Mouse (Mus musculus) lung, adult 2 months (tissue): ENCODE results near the gene Zfp983. TPM values are rescaled to one million over a fixed set of nuclear protein-coding genes. Genes with fewer than 3 reads are reported as not detected.
A peak's percentile ranks its signal among the peaks of the same experiment; 100 is the strongest.
"Not testable (repeated sequence)": the region's sequence is repeated elsewhere in the genome, so short reads cannot be mapped to it uniquely, and the experiment has no call there.

Source experiments
- DNase-seq: peaks from one replicate; pipeline ENCODE4 v3.0.0; 2022
- H3K4me1 ChIP-seq: fragments of 200-500 bp; 2 replicates; pipeline ENCODE4 v1.6.1; 2011; ENCODE audit warnings: low read length; ENCODE audit not compliant: control insufficient read depth, insufficient read depth
- H3K4me3 ChIP-seq: fragments of 200-500 bp; replicated peaks from 2 replicates; pipeline ENCODE3; 2011; ENCODE audit warnings: low read depth, mild to moderate bottlenecking, control low read depth, low read length; ENCODE audit errors: extremely low read depth
- CTCF ChIP-seq: fragments of 200-500 bp; IDR thresholded peaks from 2 replicates; pipeline ENCODE4 v1.5.1; 2011; ENCODE audit warnings: mild to moderate bottlenecking, low read length, control low read depth; ENCODE audit not compliant: insufficient read depth
- POLR2A ChIP-seq: fragments of 200-500 bp; IDR thresholded peaks from 2 replicates; pipeline ENCODE4 v1.6.1; 2011; ENCODE audit warnings: low read depth, mild to moderate bottlenecking, control low read depth, low read length, borderline replicate concordance; ENCODE audit errors: extremely low read depth
- WGBS: fragments of 180-500 bp; shearing (Covaris S2); methylation state at CpG from one replicate; pipeline ENCODE4 v1.1.7; 2018; 5-methylcytosine and 5-hydroxymethylcytosine counted together
- polyA plus RNA-seq: library from polyadenylated mRNA; depleted of rRNA; stranded (reverse); fragments of >200 nt; gene quantifications from 2 replicates; pipeline ENCODE4 v1.2.3, GENCODE M21; 2012; rRNA removed

The Zfp983 gene
- 0.40 and 0.64 TPM in 2 replicates for polyA plus RNA-seq

DNA sequence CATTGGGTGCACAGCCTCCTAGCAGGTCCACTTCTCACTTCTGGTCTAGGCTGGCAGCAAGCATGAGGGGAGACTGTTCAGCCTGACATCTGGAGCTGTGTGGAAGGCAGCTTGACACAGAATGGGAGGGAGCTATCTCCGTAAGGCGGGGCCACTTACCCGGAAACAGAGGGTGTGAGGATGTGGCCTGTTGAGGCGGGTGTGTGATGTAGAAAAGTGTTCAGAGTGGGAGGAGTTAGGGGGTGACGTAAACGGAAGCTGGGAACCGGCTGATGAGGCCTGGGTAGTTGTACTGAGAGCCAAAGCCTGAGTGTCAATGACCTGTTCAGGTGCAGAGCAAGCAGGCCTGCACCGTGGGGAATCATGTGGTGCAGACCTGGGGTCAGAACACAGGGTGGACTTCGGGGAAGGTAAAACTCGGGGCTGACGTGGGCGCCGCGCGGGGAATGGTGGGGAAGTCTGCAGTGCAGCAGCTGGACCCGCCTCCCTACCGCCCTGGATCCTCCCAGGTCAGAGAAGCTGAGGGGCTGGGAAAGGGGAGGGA lies at the start of gene Zfp983:
Gene Zfp983 (plus strand): TSS at position 261 of the 544 bp plus-strand sequence.
- TF ChIP-seq POLR2A, result peak; percentile 50; the same call in 1 of the 2 replicates
- DNase-seq, result peak; percentile 71
- H3K4me3 ChIP-seq, result peak within 1 kb of the TSS; percentile 29
- under 1% methylated on average over 17 of the region's 17 CpGs for WGBS
- not testable (repeated sequence) for H3K4me1 ChIP-seq

DNA sequence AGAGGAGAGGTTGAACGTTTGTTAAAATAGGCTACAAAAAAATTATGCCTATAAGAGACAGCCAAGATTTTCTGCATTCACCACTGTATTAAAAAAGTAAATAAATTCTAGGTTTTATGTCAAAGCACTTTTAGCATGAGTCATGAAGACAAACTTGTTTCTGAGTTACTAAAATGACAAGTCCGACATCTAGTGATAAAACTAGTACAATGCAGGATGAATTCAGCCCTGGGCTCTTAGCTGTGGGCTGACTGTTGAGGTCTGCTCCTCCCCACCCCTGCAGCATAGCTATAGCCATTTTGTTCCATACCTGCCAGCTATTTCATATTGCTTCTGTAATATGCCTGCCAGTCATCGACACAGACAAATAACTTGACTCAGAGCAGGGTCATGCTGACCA lies 34.1 kb upstream of the Zfp983 start:
- H3K4me3 ChIP-seq, result no peak overlapping the region
- H3K4me1 ChIP-seq, result no peaks in the 10 kb centered on the region
- 70% methylated on average over 3 of the region's 3 CpGs for WGBS
- no peak for DNase-seq
- TF ChIP-seq POLR2A (no peak), CTCF (no peak)

DNA sequence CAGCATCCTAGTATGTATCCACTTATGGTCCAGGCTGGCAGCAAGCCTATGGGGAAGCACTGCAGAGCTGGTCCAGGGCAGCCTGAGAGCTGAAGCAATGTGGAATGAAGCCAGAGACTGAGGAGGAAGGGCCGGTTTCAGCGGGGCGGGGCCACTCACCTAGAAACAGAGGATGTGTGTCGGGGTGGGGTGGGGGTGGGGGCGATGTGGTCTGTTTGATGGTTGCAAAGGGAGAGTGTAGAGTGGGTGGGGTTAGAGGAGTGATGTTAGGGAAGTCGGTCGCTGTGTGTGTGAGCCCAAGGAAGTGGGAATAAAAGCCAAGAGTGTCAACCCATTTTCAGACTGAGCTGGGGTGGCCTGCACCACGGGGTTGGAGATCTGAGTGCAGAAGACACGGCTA lies 33.1 kb upstream of the Zfp983 start:
- no peaks in the 10 kb centered on the region for H3K4me1 ChIP-seq
- H3K4me3 ChIP-seq, result no peak overlapping the region
- no peak for TF ChIP-seq CTCF
- TF ChIP-seq POLR2A, result no peak
- no peak for DNase-seq
- 1% methylated on average over 9 of the region's 9 CpGs for WGBS

DNA sequence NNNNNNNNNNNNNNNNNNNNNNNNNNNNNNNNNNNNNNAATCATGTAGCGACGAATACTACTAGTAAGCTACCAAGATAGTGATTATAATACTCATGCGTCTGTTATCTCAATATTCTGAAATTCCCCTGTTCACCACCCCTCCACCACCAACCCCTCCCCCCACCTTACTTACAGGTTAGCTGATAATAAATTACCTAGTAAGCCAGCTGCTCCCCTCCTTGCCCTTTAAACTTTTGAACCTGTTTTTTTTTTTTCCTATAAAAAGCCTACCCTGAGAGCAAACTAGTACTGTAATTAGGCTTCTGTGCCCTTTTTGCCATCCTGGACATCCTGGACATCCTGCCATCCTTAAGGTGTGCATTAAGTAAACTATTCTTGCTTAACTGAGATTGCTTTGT lies 26.8 kb upstream of the Zfp983 start:
- TF ChIP-seq CTCF (no peak), POLR2A (no peak)
- no peak overlapping the region for H3K4me3 ChIP-seq
- 0% methylated on average over 1 of the region's 3 CpGs for WGBS
- H3K4me1 ChIP-seq, result no peaks in the 10 kb centered on the region
- DNase-seq, result no peak

DNA sequence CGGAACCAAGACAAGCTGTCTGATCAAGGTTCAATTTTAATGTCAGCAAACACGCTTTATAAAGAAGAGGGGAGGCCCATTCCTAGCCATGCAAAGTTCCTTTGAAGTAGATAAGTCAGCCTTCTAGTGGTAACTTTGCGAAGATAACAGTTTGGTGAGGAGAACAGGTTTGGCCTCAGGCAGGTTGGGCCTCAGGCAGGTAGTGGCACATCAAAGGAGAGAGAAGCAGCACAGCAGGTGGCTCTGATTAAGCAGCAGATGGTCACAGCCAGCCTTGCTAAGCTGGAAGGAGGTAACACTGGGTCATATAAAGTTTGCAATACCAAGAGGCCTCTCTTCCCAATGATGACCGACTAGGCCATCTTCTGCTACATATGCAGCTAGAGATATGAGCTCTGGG lies 14.7 kb upstream of the Zfp983 start:
- H3K4me1 ChIP-seq, H3K4me3 ChIP-seq: not testable (repeated sequence)
- WGBS, result 46% methylated on average over 4 of the region's 4 CpGs

DNA sequence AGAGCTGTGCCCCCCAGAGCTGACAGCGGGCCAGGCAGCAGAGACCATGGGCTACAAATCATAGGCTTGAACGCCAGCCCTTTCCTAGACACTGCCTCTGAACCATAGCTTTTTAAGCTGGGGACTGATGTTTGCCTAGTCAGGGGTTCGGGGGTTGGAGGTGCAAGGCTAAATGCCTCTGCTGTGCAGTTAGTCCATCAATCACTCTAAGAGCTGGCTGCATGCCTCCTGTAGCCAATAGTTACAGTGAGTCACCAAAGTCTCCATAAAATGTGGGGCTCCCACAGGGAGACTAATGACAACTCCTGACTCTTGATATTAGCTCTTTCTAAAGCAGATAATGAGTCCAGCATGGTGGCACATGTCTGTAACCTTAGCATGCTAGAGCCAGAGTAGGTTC lies 1.6 kb upstream of the Zfp983 start:
- 0 out of 2 replicates have a peak, but pooled peaks cover 2% of the 10 kb centered on the region for H3K4me1 ChIP-seq
- TF ChIP-seq CTCF, result no peak
- no peak for TF ChIP-seq POLR2A
- no peak for DNase-seq
- WGBS, result 53% methylated on average over 3 of the region's 3 CpGs
- no peak overlapping the region for H3K4me3 ChIP-seq

More for the DNA sequence above, 14.7 kb upstream of the Zfp983 start:
- DNase-seq, result not testable (repeated sequence)

DNA sequence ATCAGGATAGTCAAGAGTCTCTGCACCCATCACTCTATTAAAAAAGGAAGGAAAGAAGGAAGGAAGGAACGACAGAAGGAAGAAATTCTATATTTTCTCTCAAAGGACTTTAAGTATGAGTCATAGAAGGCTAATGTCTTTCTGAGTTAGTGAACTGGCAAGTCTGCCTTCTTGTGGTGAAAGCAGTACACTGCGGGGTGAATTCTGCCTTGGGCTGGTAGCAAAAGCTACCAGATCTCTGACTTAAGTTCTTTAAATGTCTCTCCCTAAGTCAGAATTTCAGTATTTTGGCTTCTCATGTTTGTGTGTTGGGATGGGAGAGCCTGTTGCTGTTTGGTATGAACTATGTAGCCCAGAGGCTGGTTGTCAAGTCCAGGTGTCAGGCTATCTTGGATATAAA lies 488 bp upstream of the Zfp983 start:
- 11% methylated on average over 2 of the region's 2 CpGs for WGBS
- H3K4me3 ChIP-seq, result no peak overlapping the region
- peak; percentile 12; the same call in 1 of the 2 replicates for TF ChIP-seq CTCF
- no peak for TF ChIP-seq POLR2A
- DNase-seq, result no peak
- 0 out of 2 replicates have a peak, but pooled peaks cover 2% of the 10 kb centered on the region for H3K4me1 ChIP-seq

DNA sequence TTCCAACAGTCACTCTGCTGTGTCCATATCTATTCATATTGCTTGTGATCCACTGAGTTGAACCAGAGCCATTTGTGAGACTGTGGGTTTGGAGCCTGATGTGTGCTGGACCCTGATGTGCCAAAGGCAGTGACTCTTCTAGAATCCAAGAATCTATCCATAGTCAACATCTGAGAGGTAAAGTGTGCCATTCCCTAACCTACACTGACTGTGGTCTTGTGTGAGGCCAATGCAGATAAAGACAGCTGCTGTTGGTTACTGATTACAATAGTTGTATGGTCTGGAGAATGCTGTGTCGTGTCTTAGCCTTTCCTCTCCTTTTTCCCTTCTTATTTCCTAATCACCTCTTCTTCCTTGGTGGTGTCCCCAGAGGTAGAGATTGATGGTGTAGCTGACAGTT lies 28.4 kb downstream of the Zfp983 start:
- 12% methylated on average over 1 of the region's 1 CpGs for WGBS
- DNase-seq, result not testable (repeated sequence)

DNA sequence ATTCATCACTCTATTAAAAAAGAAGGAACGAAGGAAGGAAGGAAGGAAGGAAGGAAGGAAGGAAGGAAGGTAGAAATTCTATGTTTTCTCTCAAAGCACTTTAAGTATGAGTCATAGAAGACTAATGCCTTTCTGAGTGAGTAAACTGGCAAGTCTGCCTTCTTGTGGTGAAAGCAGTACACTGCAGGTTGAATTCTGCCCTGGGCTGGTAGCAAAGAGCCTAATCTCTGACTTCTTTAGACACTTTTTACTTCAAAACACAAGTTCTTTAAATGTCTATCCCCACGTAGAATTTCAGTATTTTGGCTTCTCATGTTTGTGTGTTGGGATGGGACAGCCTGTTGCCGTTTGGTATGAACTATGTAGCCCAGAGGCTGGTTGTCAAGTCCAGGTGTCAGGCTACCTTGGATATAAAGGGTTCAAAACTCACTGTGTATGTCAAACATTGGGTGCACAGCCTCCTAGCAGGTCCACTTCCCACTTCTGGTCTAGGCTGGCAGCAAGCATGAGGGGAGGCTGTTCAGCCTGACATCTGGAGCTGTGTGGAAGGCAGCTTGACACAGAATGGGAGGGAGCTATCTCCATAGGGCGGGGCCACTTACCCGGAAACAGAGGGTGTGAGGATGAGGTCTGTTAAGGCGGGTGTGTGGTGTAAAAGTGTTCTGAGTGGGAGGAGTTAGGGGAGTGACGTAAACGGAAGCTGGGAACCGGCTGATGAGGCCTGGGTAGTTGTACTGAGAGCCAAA lies 29.0 kb downstream of the Zfp983 start:
- peak; percentile 42; the same call in 1 of the 2 replicates for TF ChIP-seq CTCF
- TF ChIP-seq POLR2A, result peak; percentile 29; the same call in 1 of the 2 replicates
- peak overlapping the region; percentile 62 for H3K4me3 ChIP-seq
- 4% methylated on average over 9 of the region's 9 CpGs for WGBS
- peaks cover 3% of the 10 kb centered on the region; the same call in 1 of the 2 replicates for H3K4me1 ChIP-seq
- peak; percentile 86 for DNase-seq

More for the DNA sequence above, 28.4 kb downstream of the Zfp983 start:
- H3K4me1 ChIP-seq, H3K4me3 ChIP-seq: not testable (repeated sequence)

DNA sequence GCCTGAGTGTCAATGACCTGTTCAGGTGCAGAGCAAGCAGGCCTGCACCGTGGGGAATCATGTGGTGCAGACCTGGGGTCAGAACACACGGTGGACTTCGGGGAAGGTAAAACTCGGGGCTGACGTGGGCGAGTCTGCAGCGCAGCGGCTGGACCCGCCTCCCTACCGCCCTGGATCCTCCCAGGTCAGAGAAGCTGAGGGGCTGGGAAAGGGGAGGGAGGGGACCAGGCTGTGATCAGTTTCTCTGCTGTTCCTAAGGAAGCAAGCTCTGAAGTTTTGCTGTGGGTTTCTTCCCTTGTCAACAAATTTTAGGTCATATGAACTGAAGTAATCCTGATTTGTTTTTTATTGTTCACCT lies 29.6 kb downstream of the Zfp983 start:
- DNase-seq, H3K4me1 ChIP-seq: not testable (repeated sequence)
- 0% methylated on average over 10 of the region's 10 CpGs for WGBS
- peak overlapping the region; percentile 62 for H3K4me3 ChIP-seq
- peak; percentile 27; the same call in 1 of the 2 replicates for TF ChIP-seq POLR2A
